Mouse (Mus musculus) adrenal gland, postnatal 10 days (tissue): ENCODE measurements around the gene Tmem238l. TPM values are rescaled to one million over a fixed set of nuclear protein-coding genes. Genes with fewer than 3 reads are reported as not detected.

ENCODE experiments used
- total RNA-seq, 2 experiments: library from RNA; stranded (reverse); gene quantifications; 2 replicates each; pipeline ENCODE4 v1.2.3; 2021

Gene Tmem238l
- total RNA-seq, 2 experiments from 2014 or later, result not detected

Other genes with a start within 250 kb of the Tmem238l start
- gene Pirt, start 44.7 kb upstream of the Tmem238l start, total RNA-seq, result 10 to 100 TPM in 1 of 2 experiments, 1 to 10 TPM in 1; 9.6 to 15.7 TPM
- gene Tmem220, start 68.5 kb downstream of the Tmem238l start, total RNA-seq, result 1 to 10 TPM; 5.2 to 6.1 TPM
- gene Adprm, start 96.0 kb downstream of the Tmem238l start, total RNA-seq, result 10 to 100 TPM; 23.2 to 24.3 TPM
- gene Sco1, start 96.0 kb downstream of the Tmem238l start, total RNA-seq, result 10 to 100 TPM; 18.1 to 21.3 TPM
- gene Myh3, start 121.7 kb downstream of the Tmem238l start, total RNA-seq, result 1 to 10 TPM; 2.6 to 3.5 TPM
- 100 to 1,000 TPM in 1 of 2 experiments, 10 to 100 TPM in 1; 42.9 to 267 TPM for gene Myh2, start 214.4 kb downstream of the Tmem238l start, total RNA-seq
- 100 to 1,000 TPM; 152 to 834 TPM for gene Myh1, start 243.4 kb downstream of the Tmem238l start, total RNA-seq